Mouse (Mus musculus) lung, embryonic 16.5 days (tissue): ENCODE results near the gene Otoa. TPM values are rescaled to one million over a fixed set of nuclear protein-coding genes. Genes with fewer than 3 reads are reported as not detected.

ENCODE experiments used
- ATAC-seq: fragments of 200-750 bp; cut with Nextera tagmentation; 2 replicates; pipeline ENCODE4 v1.8.0; 2017; ENCODE audit warnings: low read depth, mild to moderate bottlenecking, moderate library complexity
- H3K27ac ChIP-seq: fragments of 300-500 bp; sonication (generic); 2 replicates; pipeline ENCODE4 v1.5.1; 2014; ENCODE audit warnings: mild to moderate bottlenecking, control low read depth, low read length
- H3K27me3 ChIP-seq: fragments of 300-500 bp; sonication (generic); 2 replicates; pipeline ENCODE4 v1.6.1; 2014; ENCODE audit warnings: low read depth, low read length, mixed read lengths; ENCODE audit not compliant: control insufficient read depth, insufficient read depth
- H3K36me3 ChIP-seq: fragments of 300-500 bp; sonication (generic); 2 replicates; pipeline ENCODE4 v1.6.1; 2014; ENCODE audit warnings: low read length; ENCODE audit not compliant: control insufficient read depth, insufficient read depth
- H3K4me1 ChIP-seq: fragments of 300-500 bp; sonication (generic); replicated peaks from 2 replicates; pipeline ENCODE4 v1.6.1; 2014; ENCODE audit warnings: low read length, mixed read lengths; ENCODE audit not compliant: control insufficient read depth, insufficient read depth
- H3K4me2 ChIP-seq: fragments of 300-500 bp; sonication (generic); 2 replicates; pipeline ENCODE4 v1.6.1; 2014; ENCODE audit warnings: low read depth, low read length, control low read depth
- H3K4me3 ChIP-seq: fragments of 300-500 bp; sonication (generic); 2 replicates; pipeline ENCODE4 v1.5.1; 2014; ENCODE audit warnings: mild to moderate bottlenecking, low read length, control low read depth
- H3K9ac ChIP-seq: fragments of 300-500 bp; sonication (generic); 2 replicates; pipeline ENCODE4 v1.6.1; 2014; ENCODE audit warnings: low read length, control low read depth
- H3K9me3 ChIP-seq: fragments of 300-500 bp; sonication (generic); 2 replicates; pipeline ENCODE4 v1.6.1; 2016; ENCODE audit warnings: low read length; ENCODE audit not compliant: control insufficient read depth
- WGBS: fragments of 180-500 bp; shearing (Covaris S2); extraction: QIAGEN DNeasy Blood & Tissue Kit; methylation state at CpG from one replicate; pipeline ENCODE4 v1.1.7; 2014; 5-methylcytosine and 5-hydroxymethylcytosine counted together
- polyA plus RNA-seq: library from polyadenylated mRNA; unstranded; fragments of >200 nt; fragmentation: Nextera tagmentation; extraction: Ambion mirVana; gene quantifications from 2 replicates; pipeline ENCODE4 v1.2.1, GENCODE M21; 2015

Otoa gene
- polyA plus RNA-seq, 1 experiment from 2014 or later, result 0.05 TPM

DNA sequence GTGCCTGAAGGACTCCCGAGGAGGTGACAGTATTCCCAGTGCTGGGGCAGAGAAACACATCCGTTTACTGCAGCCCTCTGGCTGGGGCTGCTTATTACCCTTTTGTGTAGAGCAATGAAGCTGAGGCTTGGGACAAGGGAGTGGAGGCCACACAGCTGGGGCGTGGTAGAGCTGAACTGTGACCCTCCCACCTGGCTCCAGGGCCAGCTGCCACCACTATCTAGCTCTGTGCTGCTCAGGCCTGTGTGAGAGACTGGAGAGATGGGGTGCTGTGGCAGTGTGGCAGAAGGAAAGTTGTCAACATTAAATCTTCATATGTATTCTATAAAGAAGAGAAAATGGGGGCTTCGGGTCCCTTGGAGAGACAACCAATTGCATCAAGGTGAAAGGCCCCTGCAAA, 11.6 kb downstream of the Otoa start:
- ATAC-seq, result no peak
- 71% methylated on average over 4 of the region's 4 CpGs for WGBS

DNA sequence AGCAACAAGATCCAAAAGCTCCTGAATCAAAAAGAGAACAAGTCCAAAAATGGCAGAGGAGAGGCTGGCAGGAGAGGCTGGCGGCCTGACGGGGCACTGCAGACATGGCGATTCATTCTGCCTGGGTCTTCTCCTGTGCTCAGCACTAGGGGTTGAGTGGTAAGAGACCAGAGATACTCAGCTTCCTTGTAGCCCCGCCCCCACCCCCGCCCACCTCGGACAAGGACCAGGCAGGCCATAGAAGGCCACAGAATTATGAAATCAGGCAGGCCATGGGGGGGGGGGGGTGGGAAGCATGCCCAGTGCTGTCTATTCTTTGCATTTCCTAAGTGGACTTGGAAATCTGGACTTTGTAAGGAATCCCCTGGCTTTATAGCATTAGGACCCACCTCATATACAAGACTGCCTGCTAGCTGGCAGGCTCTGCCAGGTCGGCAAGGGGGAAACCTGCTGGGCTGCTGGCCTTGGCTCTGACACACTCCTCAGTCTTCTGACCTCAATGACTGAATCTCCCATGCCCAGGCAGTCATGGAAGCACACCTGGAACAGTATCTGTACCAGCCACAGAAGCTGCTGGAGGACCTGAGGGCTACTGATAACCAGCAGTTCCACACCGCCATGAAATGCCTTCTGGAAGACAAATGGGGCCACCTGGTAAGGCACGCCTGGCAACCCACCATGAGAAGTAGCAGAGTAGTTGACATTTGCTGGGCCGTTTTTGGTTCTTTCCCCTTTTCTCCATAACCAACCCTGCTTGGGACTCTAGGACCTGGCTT, 17.4 kb downstream of the Otoa start:
- no peaks in the 10 kb centered on the region for H3K9me3 ChIP-seq
- H3K9ac ChIP-seq, result no peak overlapping the region
- H3K27me3 ChIP-seq, result no peaks in the 10 kb centered on the region
- 75% methylated on average over 7 of the region's 10 CpGs for WGBS
- H3K27ac ChIP-seq, result no peak overlapping the region
- H3K36me3 ChIP-seq, result no peaks in the 10 kb centered on the region
- H3K4me1 ChIP-seq, result no peaks in the 10 kb centered on the region
- no peak overlapping the region for H3K4me2 ChIP-seq
- H3K4me3 ChIP-seq, result no peak overlapping the region
- ATAC-seq, result peak; percentile 65; the same call in 1 of the 2 replicates

More for the DNA sequence above, 11.6 kb downstream of the Otoa start:
- Histone ChIP-seq H3K9ac (no peak overlapping the region), H3K4me2 (no peak overlapping the region), H3K27ac (no peak overlapping the region), H3K27me3 (0 out of 2 replicates have a peak, but pooled peaks cover 4% of the 10 kb centered on the region), H3K9me3 (no peaks in the 10 kb centered on the region), H3K36me3 (no peaks in the 10 kb centered on the region), H3K4me3 (no peak overlapping the region), H3K4me1 (no peaks in the 10 kb centered on the region)

DNA sequence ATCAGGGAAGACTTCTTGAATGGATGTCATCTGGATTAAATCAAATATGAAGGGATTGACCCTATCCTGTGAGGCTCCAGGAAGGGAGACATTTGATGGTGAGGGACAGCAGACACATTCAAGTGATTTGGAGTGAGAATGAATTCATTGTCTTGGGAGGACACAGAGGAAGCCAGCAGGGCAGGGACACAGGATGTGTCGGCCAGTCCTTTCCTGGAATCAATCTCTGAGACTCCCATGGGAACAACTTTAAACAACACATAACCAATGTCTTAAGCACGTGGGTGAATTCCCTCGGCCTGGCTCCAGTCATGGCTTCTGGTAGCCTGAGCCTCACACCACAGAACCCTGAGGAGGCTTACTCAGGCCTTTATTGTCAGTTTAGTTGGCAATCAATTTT, 26.4 kb downstream of the Otoa start:
- H3K27ac ChIP-seq, result no peak overlapping the region
- no peaks in the 10 kb centered on the region for H3K36me3 ChIP-seq
- no peak overlapping the region for H3K9ac ChIP-seq
- no peak overlapping the region for H3K4me2 ChIP-seq
- H3K4me1 ChIP-seq, result no peaks in the 10 kb centered on the region
- 58% methylated on average over 3 of the region's 3 CpGs for WGBS
- no peak overlapping the region for H3K4me3 ChIP-seq
- no peaks in the 10 kb centered on the region for H3K9me3 ChIP-seq
- no peaks in the 10 kb centered on the region for H3K27me3 ChIP-seq
- ATAC-seq, result no peak

DNA sequence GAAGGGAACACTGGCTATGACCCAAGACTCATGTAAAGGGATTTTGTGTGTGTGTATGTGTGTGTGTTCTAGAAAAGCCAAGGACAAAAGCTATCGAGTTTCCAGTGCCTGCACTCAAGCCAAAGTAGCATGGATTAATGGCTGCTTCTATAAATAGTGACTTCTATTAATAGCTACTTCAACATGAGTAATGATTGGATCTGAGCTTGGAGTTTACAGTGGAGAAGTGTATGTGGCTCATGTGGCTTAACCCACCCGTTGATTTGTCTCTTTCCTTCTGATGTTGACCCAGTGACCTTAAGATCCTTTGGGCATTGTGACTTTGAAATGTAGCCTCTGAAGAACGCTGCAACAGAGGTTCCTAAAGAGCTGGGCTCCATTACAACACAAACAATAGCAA, 29.9 kb downstream of the Otoa start:
- Histone ChIP-seq H3K27ac (no peak overlapping the region), H3K4me2 (no peak overlapping the region), H3K4me1 (no peaks in the 10 kb centered on the region), H3K9me3 (no peaks in the 10 kb centered on the region), H3K36me3 (no peaks in the 10 kb centered on the region), H3K9ac (no peak overlapping the region), H3K4me3 (no peak overlapping the region), H3K27me3 (no peaks in the 10 kb centered on the region)
- no peak for ATAC-seq
- WGBS, result 17% methylated on average over 3 of the region's 3 CpGs

DNA sequence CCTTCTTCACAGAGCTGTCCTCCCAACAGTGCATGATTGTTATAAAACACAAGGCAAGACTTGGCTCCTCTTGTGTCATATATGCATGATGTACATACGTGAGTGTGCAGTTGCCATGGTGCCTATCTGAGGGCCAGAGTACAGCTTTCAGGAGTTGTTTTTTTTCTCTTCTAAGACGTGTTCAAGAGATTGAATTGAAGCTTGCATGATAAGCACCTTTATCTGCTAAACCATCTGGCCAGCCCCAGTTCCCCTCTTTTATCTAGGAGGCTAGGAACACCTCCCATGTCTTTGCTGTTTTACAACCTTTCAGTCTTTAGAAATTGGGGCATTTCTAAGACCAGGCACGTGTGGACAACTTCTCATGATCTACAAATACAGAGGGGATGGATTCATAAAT, 30.3 kb downstream of the Otoa start:
- no peaks in the 10 kb centered on the region for H3K4me1 ChIP-seq
- 50% methylated on average over 3 of the region's 3 CpGs for WGBS
- ATAC-seq, result no peak
- H3K27ac ChIP-seq, result no peak overlapping the region
- no peaks in the 10 kb centered on the region for H3K9me3 ChIP-seq
- no peaks in the 10 kb centered on the region for H3K27me3 ChIP-seq
- no peak overlapping the region for H3K9ac ChIP-seq
- H3K4me2 ChIP-seq, result no peak overlapping the region
- no peak overlapping the region for H3K4me3 ChIP-seq
- H3K36me3 ChIP-seq, result no peaks in the 10 kb centered on the region

DNA sequence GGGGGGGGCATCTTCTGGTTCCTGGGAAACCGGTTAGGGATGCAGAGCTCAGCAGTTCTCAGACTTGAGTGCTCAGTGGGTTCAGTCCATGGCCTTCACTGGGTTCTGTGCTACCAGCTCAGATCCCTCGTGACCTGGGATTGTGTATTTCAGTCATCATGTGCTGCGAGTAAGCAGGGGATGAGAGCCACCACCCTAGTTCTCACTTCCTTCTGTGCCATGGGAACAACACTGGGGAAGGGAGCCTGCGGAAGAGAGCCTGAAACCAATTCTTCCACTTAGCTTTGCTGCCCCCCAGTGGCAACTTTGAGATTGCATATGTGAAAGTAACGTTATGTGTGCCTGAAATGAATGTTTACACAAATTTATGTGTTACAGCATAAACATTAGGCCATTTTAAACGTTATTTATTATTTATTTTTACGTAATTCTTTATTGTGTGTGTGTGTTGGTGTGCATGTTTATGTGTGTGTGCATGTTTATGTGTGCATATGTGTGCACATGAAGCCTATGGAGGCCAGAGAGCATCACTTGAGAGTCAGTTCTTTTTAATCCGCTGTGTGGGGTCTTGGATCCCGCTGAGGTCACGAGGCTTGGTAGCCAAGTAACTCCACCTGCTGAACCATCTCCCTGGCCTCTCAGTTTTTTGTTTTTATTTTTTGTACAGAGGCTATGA, 38.8 kb downstream of the Otoa start:
- no peak overlapping the region for H3K4me2 ChIP-seq
- peak; percentile 76 for ATAC-seq
- WGBS, result 8% methylated on average over 10 of the region's 10 CpGs

GRCm38 (mm10) chr7:121130837-121131236, 49.4 kb downstream of the Otoa start:
- ATAC-seq, result no peak
- H3K9ac ChIP-seq, result no peak overlapping the region
- 97% methylated on average over 2 of the region's 2 CpGs for WGBS
- H3K9me3 ChIP-seq, result no peaks in the 10 kb centered on the region
- no peaks in the 10 kb centered on the region for H3K4me1 ChIP-seq
- H3K4me3 ChIP-seq, result no peak overlapping the region
- H3K36me3 ChIP-seq, result no peaks in the 10 kb centered on the region
- no peak overlapping the region for H3K27ac ChIP-seq
- no peak overlapping the region for H3K4me2 ChIP-seq
- H3K27me3 ChIP-seq, result no peaks in the 10 kb centered on the region

More for the DNA sequence above, 38.8 kb downstream of the Otoa start:
- Histone ChIP-seq H3K27me3 (no peaks in the 10 kb centered on the region), H3K4me1 (no peaks in the 10 kb centered on the region), H3K9ac (no peak overlapping the region), H3K36me3 (no peaks in the 10 kb centered on the region), H3K9me3 (no peaks in the 10 kb centered on the region), H3K27ac (no peak overlapping the region), H3K4me3 (no peak overlapping the region)

DNA sequence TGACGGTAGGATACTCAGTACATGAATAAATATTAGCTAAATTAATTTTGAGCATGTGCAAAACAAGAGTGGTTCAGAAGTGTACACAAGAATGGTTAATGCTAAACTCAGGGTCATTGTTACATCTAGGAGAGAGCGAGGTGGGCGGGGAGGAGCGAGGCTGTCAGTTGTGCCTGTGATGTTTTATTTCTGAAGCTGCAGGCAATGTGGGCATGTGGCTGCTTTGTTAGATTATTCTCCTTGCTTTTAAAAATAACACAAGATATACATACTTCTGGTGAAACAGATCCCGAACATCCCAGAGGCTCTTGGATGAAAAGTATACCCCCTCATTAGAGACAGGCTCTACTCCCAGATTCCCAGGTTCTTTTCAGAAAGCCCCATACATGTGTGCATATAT, 59.8 kb downstream of the Otoa start:
- no peaks in the 10 kb centered on the region for H3K36me3 ChIP-seq
- no peak overlapping the region for H3K4me3 ChIP-seq
- H3K4me1 ChIP-seq, result no peaks in the 10 kb centered on the region
- WGBS, result 64% methylated on average over 5 of the region's 5 CpGs
- no peaks in the 10 kb centered on the region for H3K27me3 ChIP-seq
- no peak overlapping the region for H3K27ac ChIP-seq
- H3K9me3 ChIP-seq, result no peaks in the 10 kb centered on the region
- H3K4me2 ChIP-seq, result no peak overlapping the region
- H3K9ac ChIP-seq, result no peak overlapping the region
- no peak for ATAC-seq

DNA sequence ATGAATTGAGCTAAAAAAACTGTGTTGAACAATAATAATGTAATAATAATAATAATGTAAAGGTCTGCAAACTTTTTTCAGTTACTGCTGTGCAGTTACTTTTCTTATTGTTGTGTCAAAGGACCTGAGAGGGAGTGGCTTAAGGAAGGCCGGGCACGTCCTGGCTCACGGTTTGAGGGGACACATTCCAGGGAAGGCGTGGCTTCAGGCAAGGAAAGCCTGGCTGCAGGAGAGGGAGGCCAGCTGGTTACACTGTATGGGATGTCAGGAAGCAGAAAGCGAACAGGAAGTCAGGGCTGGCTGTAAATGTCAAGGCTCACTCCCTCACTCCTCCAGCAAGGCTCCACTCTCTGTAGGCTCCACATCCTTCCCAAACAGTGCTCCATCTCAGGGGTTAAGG, 69.2 kb downstream of the Otoa start:
- no peak for ATAC-seq
- Histone ChIP-seq H3K27ac (no peak overlapping the region), H3K4me1 (no peaks in the 10 kb centered on the region), H3K4me2 (no peak overlapping the region), H3K36me3 (no peaks in the 10 kb centered on the region), H3K27me3 (no peaks in the 10 kb centered on the region), H3K4me3 (no peak overlapping the region), H3K9ac (no peak overlapping the region), H3K9me3 (no peaks in the 10 kb centered on the region)
- 80% methylated on average over 5 of the region's 5 CpGs for WGBS
